Mouse (Mus musculus) C2C12 (cell line): ENCODE results near the gene Fam13a. TPM values are rescaled to one million over a fixed set of nuclear protein-coding genes. Genes with fewer than 3 reads are reported as not detected.

Experiments
- H3K27me3 ChIP-seq: one replicate; pipeline ENCODE4 v1.6.1; 2011; ENCODE audit not compliant: control insufficient read depth, insufficient read depth, insufficient read length
- H3K36me3 ChIP-seq: one replicate; pipeline ENCODE4 v1.6.1; 2011; ENCODE audit not compliant: control insufficient read depth, insufficient read depth
- H3K4me3 ChIP-seq: one replicate; pipeline ENCODE4 v1.5.1; 2011; ENCODE audit warnings: mild to moderate bottlenecking, control low read depth; ENCODE audit not compliant: poor library complexity, insufficient read depth, severe bottlenecking
- H3K79me2 ChIP-seq: one replicate; pipeline ENCODE4 v1.6.1; 2011; ENCODE audit not compliant: control insufficient read depth, insufficient read depth
- H3K79me3 ChIP-seq: one replicate; pipeline ENCODE4 v1.6.1; 2011; ENCODE audit warnings: low read depth, control low read depth
- H3ac ChIP-seq: one replicate; pipeline ENCODE3; 2011; ENCODE audit warnings: low read depth; ENCODE audit not compliant: control insufficient read depth, insufficient read length
- CEBPB ChIP-seq: IDR thresholded peaks from one replicate; pipeline ENCODE4 v1.6.1; 2011; ENCODE audit warnings: low read depth, mild to moderate bottlenecking, control low read depth, moderate library complexity
- CTCF ChIP-seq: IDR thresholded peaks from one replicate; pipeline ENCODE4 v1.5.1; 2011; ENCODE audit not compliant: control insufficient read depth, insufficient read depth, insufficient read length
- FOSL1 ChIP-seq: IDR thresholded peaks from one replicate; pipeline ENCODE4 v1.8.0; 2011; ENCODE audit warnings: mild to moderate bottlenecking, low read length; ENCODE audit not compliant: poor library complexity, insufficient read depth, severe bottlenecking
- MAX ChIP-seq: IDR thresholded peaks from one replicate; pipeline ENCODE4 v1.6.1; 2011; ENCODE audit warnings: mild to moderate bottlenecking, control low read depth
- MYOD1 ChIP-seq: IDR thresholded peaks from one replicate; pipeline ENCODE4 v1.6.1; 2011; ENCODE audit warnings: low read depth; ENCODE audit not compliant: control insufficient read depth, insufficient read length
- MYOG ChIP-seq: IDR thresholded peaks from one replicate; pipeline ENCODE4 v1.6.1; 2011; ENCODE audit not compliant: control insufficient read depth, insufficient read length; ENCODE audit errors: extremely low read depth
- USF1 ChIP-seq: IDR thresholded peaks from one replicate; pipeline ENCODE4 v1.6.1; 2011; ENCODE audit warnings: low read depth, mild to moderate bottlenecking, control low read depth, moderate library complexity
- polyA plus RNA-seq: library from polyadenylated mRNA; unstranded; fragments of >200 nt; fragmentation: generic; extraction: Trizol; gene quantifications from one replicate; pipeline ENCODE4 v1.2.1, GENCODE M21; 2012; ENCODE audit warnings: missing spikeins

The Fam13a gene
- polyA plus RNA-seq, 1 experiment = 0.12 TPM

DNA sequence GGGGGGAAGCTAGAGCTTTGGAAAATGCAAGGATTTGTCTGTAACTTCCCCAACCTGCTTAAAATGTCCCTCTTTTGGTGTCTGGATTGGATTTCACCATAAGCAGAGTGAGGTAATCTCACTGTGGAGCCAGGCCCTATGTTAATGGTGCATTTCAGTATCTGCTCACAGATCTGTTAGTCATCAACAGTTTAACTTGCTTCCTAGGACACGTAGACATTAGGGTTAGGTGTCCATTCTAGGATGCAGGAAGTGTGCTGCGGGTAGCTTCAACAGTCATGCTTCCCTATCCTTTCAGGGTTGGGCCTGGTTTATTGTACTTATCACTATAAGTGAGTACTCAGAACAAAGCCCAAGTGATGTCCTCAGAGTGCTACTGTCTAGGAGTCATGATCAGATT lies 4.5 kb upstream of the Fam13a start:
- no peak for TF ChIP-seq CTCF
- no peak for TF ChIP-seq FOSL1
- TF ChIP-seq CEBPB = no peak
- TF ChIP-seq USF1 = no peak
- no peak for TF ChIP-seq MYOD1
- no peak for TF ChIP-seq MAX
- no peak for TF ChIP-seq MYOG
- Histone ChIP-seq H3K79me3 (no peaks in the 10 kb centered on the region), H3K4me3 (no peak overlapping the region), H3K36me3 (no peaks in the 10 kb centered on the region), H3K79me2 (no peaks in the 10 kb centered on the region), H3K27me3 (no peaks in the 10 kb centered on the region), H3ac (no peak overlapping the region)

DNA sequence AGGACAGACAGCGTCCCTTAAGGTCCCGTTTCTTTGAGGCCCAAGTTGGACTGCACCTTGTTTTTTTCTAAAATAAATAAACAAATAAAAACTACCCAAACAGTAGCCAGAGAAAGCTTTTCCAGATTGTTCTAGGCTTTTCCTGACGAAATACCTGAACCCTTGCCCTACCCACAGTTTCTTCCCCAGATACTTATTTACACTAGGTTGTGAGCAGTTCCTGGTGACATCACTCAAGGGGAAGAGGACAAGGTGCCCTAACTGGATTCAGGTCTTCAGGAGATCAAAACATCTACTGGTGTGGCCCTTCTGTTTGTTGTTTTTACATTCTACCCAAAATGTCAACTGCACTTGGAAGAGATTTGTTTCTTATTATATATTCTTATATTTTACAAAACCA lies 457 bp upstream of the Fam13a start:
- Histone ChIP-seq H3K27me3 (no peaks in the 10 kb centered on the region), H3K4me3 (no peak overlapping the region), H3K79me3 (no peaks in the 10 kb centered on the region), H3K36me3 (no peaks in the 10 kb centered on the region), H3ac (no peak overlapping the region), H3K79me2 (no peaks in the 10 kb centered on the region)
- TF ChIP-seq USF1 (no peak), MYOD1 (no peak), CEBPB (no peak), FOSL1 (no peak), MAX (no peak), MYOG (no peak), CTCF (no peak)

GRCm38 (mm10) chr6:59023455-59024163 lies 740 bp downstream of the Fam13a start:
- Histone ChIP-seq H3ac (no peak overlapping the region), H3K79me2 (no peaks in the 10 kb centered on the region), H3K79me3 (no peaks in the 10 kb centered on the region), H3K4me3 (no peak overlapping the region), H3K27me3 (no peaks in the 10 kb centered on the region), H3K36me3 (no peaks in the 10 kb centered on the region)
- TF ChIP-seq FOSL1 (no peak), CTCF (no peak), MAX (no peak), MYOG (no peak), MYOD1 (no peak), CEBPB (no peak), USF1 (no peak)

DNA sequence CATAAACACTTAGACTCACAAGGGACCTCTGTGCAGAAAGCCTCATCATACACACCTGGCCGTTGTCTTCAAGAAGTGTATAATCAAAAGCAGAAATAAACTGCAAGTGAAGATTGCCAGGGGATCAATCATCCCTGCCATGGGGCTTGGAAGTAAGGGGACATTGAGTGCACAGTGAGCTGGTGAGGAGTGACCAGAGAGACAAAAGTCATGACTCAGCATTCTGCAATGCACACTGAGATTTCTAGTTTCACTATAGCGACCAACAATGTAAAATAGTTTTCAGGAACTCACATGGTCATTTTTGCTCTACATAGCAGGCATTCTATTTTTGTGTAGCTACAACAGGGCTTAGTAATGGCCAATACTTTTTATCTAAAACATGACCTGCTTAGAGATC lies 1.7 kb downstream of the Fam13a start:
- H3K79me2 ChIP-seq = no peaks in the 10 kb centered on the region
- no peak overlapping the region for H3K4me3 ChIP-seq
- TF ChIP-seq MAX (no peak), CTCF (no peak), MYOG (no peak), MYOD1 (no peak), CEBPB (no peak), FOSL1 (no peak), USF1 (no peak)

GRCm38 (mm10) chr6:59020346-59020745 lies 4.0 kb downstream of the Fam13a start:
- no peaks in the 10 kb centered on the region for H3K27me3 ChIP-seq
- H3ac ChIP-seq = no peak overlapping the region
- no peak for TF ChIP-seq MYOG
- no peak for TF ChIP-seq CTCF
- TF ChIP-seq FOSL1 = no peak
- no peak for TF ChIP-seq MYOD1
- no peak for TF ChIP-seq CEBPB
- TF ChIP-seq MAX = no peak
- no peak for TF ChIP-seq USF1
- H3K36me3 ChIP-seq = no peaks in the 10 kb centered on the region
- no peak overlapping the region for H3K4me3 ChIP-seq
- no peaks in the 10 kb centered on the region for H3K79me3 ChIP-seq
- no peaks in the 10 kb centered on the region for H3K79me2 ChIP-seq

More for the DNA sequence above, 1.7 kb downstream of the Fam13a start:
- Histone ChIP-seq H3K79me3 (no peaks in the 10 kb centered on the region), H3K36me3 (no peaks in the 10 kb centered on the region), H3ac (no peak overlapping the region), H3K27me3 (no peaks in the 10 kb centered on the region)
